Mouse (Mus musculus): ENCODE measurements around the gene Tbr1. TPM values are rescaled to one million over a fixed set of nuclear protein-coding genes. Genes with fewer than 3 reads are reported as not detected.

The Tbr1 gene
- polyA plus RNA-seq, 1 experiment from 2014 or later = 0.65 TPM

DNA sequence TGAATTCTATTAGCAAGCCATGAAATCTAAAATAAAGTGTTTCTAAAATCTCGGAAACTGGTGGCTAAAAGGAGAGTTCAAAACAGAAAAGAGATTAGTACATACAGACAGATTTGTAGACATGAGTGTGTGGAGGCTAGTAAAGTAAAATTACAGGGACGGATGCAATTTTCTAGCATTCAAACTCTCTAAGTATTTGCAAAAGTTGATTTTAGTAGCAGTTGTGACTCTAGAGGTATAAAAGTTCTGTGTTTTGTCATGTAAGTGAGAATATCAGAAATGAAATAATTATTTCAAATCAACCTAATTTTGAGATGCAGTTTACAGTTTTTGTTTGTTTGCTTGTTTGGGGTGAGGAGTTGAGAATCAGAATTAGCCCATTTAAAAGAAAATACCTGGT, 5.1 kb downstream of the Tbr1 start:
- Histone ChIP-seq H3K9me3 (replicated peaks; ENCODE audit: control insufficient read depth, low read length) (no peaks in the 10 kb centered on the region), H3K36me3 (replicated peaks; ENCODE audit: control insufficient read depth, insufficient read depth, low read depth, low read length) (no peaks in the 10 kb centered on the region), H3K9ac (replicated peaks; ENCODE audit: low read length) (no peak overlapping the region), H3K4me3 (ENCODE audit: low read depth, low read length) (no peak overlapping the region), H3K4me2 (ENCODE audit: low read depth, low read length) (no peak overlapping the region), H3K27ac (replicated peaks; ENCODE audit: low read depth, low read length) (no peak overlapping the region), H3K4me1 (ENCODE audit: control insufficient read depth, insufficient read depth, low read length) (peaks cover 1% of the 10 kb centered on the region; the same call in 1 of the 2 replicates), H3K27me3 (ENCODE audit: control insufficient read depth, insufficient read depth, low read length) (peaks cover 36% of the 10 kb centered on the region)
- DNase-seq (ENCODE audit: low spot score) (peak; percentile 20), ATAC-seq (replicated peaks; ENCODE audit: insufficient number of reproducible peaks, low FRiP score, low TSS enrichment, low read depth) (no peak)
- WGBS = 10% methylated on average over 2 of the region's 2 CpGs

DNA sequence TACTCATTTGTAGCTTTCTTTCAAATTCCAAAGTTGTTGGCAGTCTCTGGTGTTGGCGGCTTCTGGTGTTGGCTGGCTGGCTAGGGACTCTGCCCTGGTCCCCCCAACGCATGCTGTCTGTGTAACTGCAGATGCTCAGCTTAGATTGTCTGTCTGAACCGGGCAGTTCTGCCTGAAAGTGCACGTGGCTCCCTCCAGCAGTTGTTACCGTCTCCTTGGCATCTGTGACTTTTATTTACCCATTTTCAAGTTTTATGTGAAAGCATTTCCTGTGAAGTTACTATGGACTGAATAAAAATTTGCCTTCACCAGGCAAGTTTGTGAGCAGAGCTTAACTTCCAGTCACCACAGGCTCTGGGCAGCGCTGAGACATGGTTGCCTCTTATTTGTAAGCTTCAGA, 6.0 kb downstream of the Tbr1 start:
- no peak overlapping the region for H3K4me3 ChIP-seq (ENCODE audit: low read depth, low read length)
- 0% methylated on average over 6 of the region's 6 CpGs for WGBS
- no peak overlapping the region for H3K4me2 ChIP-seq (ENCODE audit: low read depth, low read length)
- DNase-seq (ENCODE audit: low spot score) (peak; percentile 2), ATAC-seq (replicated peaks; ENCODE audit: insufficient number of reproducible peaks, low FRiP score, low TSS enrichment, low read depth) (no peak)
- peaks cover 35% of the 10 kb centered on the region for H3K27me3 ChIP-seq (ENCODE audit: control insufficient read depth, insufficient read depth, low read length)
- no peaks in the 10 kb centered on the region for H3K9me3 ChIP-seq (replicated peaks; ENCODE audit: control insufficient read depth, low read length)
- no peaks in the 10 kb centered on the region for H3K36me3 ChIP-seq (replicated peaks; ENCODE audit: control insufficient read depth, insufficient read depth, low read depth, low read length)
- no peak overlapping the region for H3K9ac ChIP-seq (replicated peaks; ENCODE audit: low read length)
- H3K27ac ChIP-seq (replicated peaks; ENCODE audit: low read depth, low read length) = no peak overlapping the region
- no peaks in the 10 kb centered on the region; the same call in 1 of the 2 replicates for H3K4me1 ChIP-seq (ENCODE audit: control insufficient read depth, insufficient read depth, low read length)

DNA sequence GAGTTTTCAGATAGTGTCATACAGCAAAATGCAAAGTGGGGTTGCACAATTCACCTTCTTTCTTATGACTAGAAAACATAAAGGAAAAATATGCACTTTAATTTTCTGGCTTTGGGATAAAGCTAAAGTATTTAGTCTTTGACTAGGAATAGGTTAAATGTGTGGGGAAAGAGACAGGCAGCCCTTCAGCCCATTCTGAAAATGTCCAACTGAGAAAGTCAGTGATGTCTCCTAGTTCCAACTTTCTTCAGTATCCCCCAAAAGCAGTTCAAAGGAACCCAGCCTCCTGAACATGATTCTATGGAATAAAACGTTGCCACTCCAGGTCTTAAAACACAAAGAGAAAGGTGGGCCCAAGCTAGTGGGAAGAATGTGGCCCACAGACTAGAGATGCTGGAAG, 6.7 kb downstream of the Tbr1 start:
- no peak overlapping the region for H3K9ac ChIP-seq (replicated peaks; ENCODE audit: low read length)
- peaks cover 35% of the 10 kb centered on the region for H3K27me3 ChIP-seq (ENCODE audit: control insufficient read depth, insufficient read depth, low read length)
- H3K27ac ChIP-seq (replicated peaks; ENCODE audit: low read depth, low read length) = no peak overlapping the region
- no peaks in the 10 kb centered on the region for H3K9me3 ChIP-seq (replicated peaks; ENCODE audit: control insufficient read depth, low read length)
- H3K4me2 ChIP-seq (ENCODE audit: low read depth, low read length) = no peak overlapping the region
- H3K4me1 ChIP-seq (ENCODE audit: control insufficient read depth, insufficient read depth, low read length) = no peaks in the 10 kb centered on the region; the same call in 1 of the 2 replicates
- WGBS = 3% methylated on average over 1 of the region's 1 CpGs
- H3K4me3 ChIP-seq (ENCODE audit: low read depth, low read length) = no peak overlapping the region
- DNase-seq (ENCODE audit: low spot score) (peak; percentile 4), ATAC-seq (replicated peaks; ENCODE audit: insufficient number of reproducible peaks, low FRiP score, low TSS enrichment, low read depth) (no peak)
- H3K36me3 ChIP-seq (replicated peaks; ENCODE audit: control insufficient read depth, insufficient read depth, low read depth, low read length) = no peaks in the 10 kb centered on the region

DNA sequence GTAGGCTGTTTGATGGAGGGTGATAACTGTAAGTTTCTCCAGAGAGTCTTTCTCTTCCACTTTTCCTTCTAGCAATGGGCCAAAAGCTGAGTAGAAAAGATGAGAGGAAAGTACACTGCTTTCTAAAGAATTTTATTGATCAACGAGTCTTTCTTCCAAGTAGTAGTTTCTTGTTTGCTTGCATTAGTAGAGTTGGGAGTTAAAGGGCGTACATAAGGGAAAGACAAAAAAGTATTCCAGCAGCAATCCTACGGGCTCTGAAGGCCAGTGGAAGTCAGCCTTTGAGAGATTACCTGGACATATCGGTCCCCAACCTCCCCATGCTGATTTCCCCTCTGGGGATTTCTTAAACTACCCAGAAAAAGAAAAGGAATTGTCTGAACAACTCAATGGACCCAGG, 8.0 kb downstream of the Tbr1 start:
- no peak for ATAC-seq (replicated peaks; ENCODE audit: insufficient number of reproducible peaks, low FRiP score, low TSS enrichment, low read depth)
- no peak overlapping the region for H3K9ac ChIP-seq (replicated peaks; ENCODE audit: low read length)
- H3K4me2 ChIP-seq (ENCODE audit: low read depth, low read length) = no peak overlapping the region
- H3K27me3 ChIP-seq (ENCODE audit: control insufficient read depth, insufficient read depth, low read length) = peaks cover 32% of the 10 kb centered on the region
- DNase-seq (ENCODE audit: low spot score) = peak; percentile 17
- no peaks in the 10 kb centered on the region for H3K36me3 ChIP-seq (replicated peaks; ENCODE audit: control insufficient read depth, insufficient read depth, low read depth, low read length)
- WGBS = 7% methylated on average over 4 of the region's 4 CpGs
- no peak overlapping the region for H3K4me3 ChIP-seq (ENCODE audit: low read depth, low read length)
- no peak overlapping the region for H3K27ac ChIP-seq (replicated peaks; ENCODE audit: low read depth, low read length)
- H3K9me3 ChIP-seq (replicated peaks; ENCODE audit: control insufficient read depth, low read length) = no peaks in the 10 kb centered on the region
- no peaks in the 10 kb centered on the region; the same call in 1 of the 2 replicates for H3K4me1 ChIP-seq (ENCODE audit: control insufficient read depth, insufficient read depth, low read length)

DNA sequence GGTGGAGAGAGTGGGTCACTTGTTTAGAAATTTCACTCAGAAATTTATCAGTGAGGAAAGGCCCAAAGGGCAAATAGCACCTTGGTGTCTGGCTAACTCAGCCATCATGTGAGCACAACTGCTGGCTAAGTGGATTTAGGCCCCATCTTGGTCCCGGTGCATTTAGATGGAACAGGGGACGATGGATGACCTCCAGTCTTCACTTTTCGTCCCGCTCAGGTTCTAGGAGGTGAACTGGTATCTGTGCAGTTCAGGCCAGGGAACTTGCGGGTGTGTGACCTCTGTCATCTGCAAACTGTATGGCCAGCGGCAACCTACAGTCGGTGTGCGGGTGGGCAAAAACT, 8.4 kb downstream of the Tbr1 start:
- peaks cover 2% of the 10 kb centered on the region; the same call in 1 of the 2 replicates for H3K4me1 ChIP-seq (ENCODE audit: control insufficient read depth, insufficient read depth, low read length)
- peaks cover 32% of the 10 kb centered on the region for H3K27me3 ChIP-seq (ENCODE audit: control insufficient read depth, insufficient read depth, low read length)
- H3K27ac ChIP-seq (replicated peaks; ENCODE audit: low read depth, low read length) = no peak overlapping the region
- peak; percentile 4 for DNase-seq (ENCODE audit: low spot score)
- peak overlapping the region; percentile 49; the same call in 1 of the 2 replicates for H3K4me3 ChIP-seq (ENCODE audit: low read depth, low read length)
- H3K4me2 ChIP-seq (ENCODE audit: low read depth, low read length) = no peak overlapping the region
- no peak overlapping the region; the same call in 1 of the 2 replicates for H3K9ac ChIP-seq (replicated peaks; ENCODE audit: low read length)
- no peaks in the 10 kb centered on the region for H3K9me3 ChIP-seq (replicated peaks; ENCODE audit: control insufficient read depth, low read length)
- no peaks in the 10 kb centered on the region for H3K36me3 ChIP-seq (replicated peaks; ENCODE audit: control insufficient read depth, insufficient read depth, low read depth, low read length)
- 4% methylated on average over 8 of the region's 8 CpGs for WGBS
- ATAC-seq (replicated peaks; ENCODE audit: insufficient number of reproducible peaks, low FRiP score, low TSS enrichment, low read depth) = no peak

DNA sequence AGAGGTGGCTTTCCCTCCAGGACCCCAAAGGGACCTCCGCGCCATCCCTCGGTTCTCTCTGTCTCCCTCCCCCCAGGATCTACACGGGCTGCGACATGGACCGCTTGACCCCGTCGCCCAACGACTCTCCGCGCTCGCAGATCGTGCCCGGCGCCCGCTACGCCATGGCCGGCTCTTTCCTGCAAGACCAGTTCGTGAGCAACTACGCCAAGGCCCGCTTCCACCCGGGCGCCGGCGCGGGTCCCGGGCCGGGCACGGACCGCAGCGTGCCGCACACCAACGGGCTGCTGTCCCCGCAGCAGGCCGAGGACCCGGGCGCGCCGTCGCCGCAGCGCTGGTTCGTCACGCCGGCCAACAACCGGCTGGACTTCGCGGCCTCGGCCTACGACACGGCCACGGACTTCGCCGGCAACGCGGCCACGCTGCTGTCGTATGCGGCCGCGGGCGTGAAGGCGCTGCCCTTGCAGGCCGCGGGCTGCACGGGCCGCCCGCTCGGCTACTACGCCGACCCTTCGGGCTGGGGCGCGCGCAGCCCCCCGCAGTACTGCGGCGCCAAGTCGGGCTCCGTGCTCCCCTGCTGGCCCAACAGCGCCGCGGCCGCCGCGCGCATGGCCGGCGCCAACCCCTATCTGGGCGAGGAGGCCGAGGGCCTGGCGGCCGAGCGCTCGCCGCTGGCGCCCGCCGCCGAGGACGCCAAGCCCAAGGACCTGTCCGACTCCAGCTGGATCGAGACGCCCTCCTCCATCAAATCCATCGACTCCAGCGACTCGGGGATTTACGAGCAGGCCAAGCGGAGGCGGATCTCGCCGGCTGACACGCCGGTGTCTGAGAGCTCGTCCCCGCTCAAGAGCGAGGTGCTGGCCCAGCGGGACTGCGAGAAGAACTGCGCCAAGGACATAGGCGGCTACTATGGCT, 9.0 kb downstream of the Tbr1 start:
- H3K4me2 ChIP-seq (ENCODE audit: low read depth, low read length) = peak overlapping the region; percentile 90
- H3K4me1 ChIP-seq (ENCODE audit: control insufficient read depth, insufficient read depth, low read length) = peaks cover 2% of the 10 kb centered on the region; the same call in 1 of the 2 replicates
- no peaks in the 10 kb centered on the region for H3K36me3 ChIP-seq (replicated peaks; ENCODE audit: control insufficient read depth, insufficient read depth, low read depth, low read length)
- peaks cover 32% of the 10 kb centered on the region for H3K27me3 ChIP-seq (ENCODE audit: control insufficient read depth, insufficient read depth, low read length)
- no peaks in the 10 kb centered on the region for H3K9me3 ChIP-seq (replicated peaks; ENCODE audit: control insufficient read depth, low read length)
- peak; percentile 64 for DNase-seq (ENCODE audit: low spot score)
- no peak overlapping the region for H3K27ac ChIP-seq (replicated peaks; ENCODE audit: low read depth, low read length)
- peak; percentile 74 for ATAC-seq (replicated peaks; ENCODE audit: insufficient number of reproducible peaks, low FRiP score, low TSS enrichment, low read depth)
- H3K4me3 ChIP-seq (ENCODE audit: low read depth, low read length) = peak overlapping the region; percentile 49
- peak overlapping the region; percentile 62 for H3K9ac ChIP-seq (replicated peaks; ENCODE audit: low read length)
- under 1% methylated on average over 114 of the region's 121 CpGs for WGBS

DNA sequence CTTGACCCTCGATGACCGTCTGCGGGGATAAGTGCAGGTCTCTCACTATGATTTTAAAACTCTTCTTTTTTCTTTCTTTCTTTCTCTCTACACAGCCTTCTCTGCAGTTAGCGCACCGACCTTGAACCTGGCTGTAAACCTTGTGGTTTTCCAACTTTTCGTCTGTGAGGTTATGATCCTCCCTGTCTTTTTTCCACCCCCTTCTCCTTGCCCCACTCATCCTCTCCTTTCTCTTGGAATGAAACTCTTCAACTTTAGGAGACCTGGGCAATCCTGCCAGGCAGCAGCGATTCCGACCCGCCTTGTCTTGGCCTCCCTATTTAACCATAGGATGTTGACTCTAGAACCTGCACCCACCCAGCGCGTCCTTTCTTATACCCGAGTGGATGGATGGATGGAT, 9.8 kb downstream of the Tbr1 start:
- ATAC-seq (replicated peaks; ENCODE audit: insufficient number of reproducible peaks, low FRiP score, low TSS enrichment, low read depth) (no peak), DNase-seq (ENCODE audit: low spot score) (peak; percentile 27)
- peak overlapping the region; percentile 62 for H3K9ac ChIP-seq (replicated peaks; ENCODE audit: low read length)
- peak overlapping the region; percentile 90 for H3K4me2 ChIP-seq (ENCODE audit: low read depth, low read length)
- no peak overlapping the region for H3K27ac ChIP-seq (replicated peaks; ENCODE audit: low read depth, low read length)
- H3K36me3 ChIP-seq (replicated peaks; ENCODE audit: control insufficient read depth, insufficient read depth, low read depth, low read length) = no peaks in the 10 kb centered on the region
- H3K9me3 ChIP-seq (replicated peaks; ENCODE audit: control insufficient read depth, low read length) = no peaks in the 10 kb centered on the region
- peak overlapping the region; percentile 49 for H3K4me3 ChIP-seq (ENCODE audit: low read depth, low read length)
- peaks cover 2% of the 10 kb centered on the region; the same call in 1 of the 2 replicates for H3K4me1 ChIP-seq (ENCODE audit: control insufficient read depth, insufficient read depth, low read length)
- 3% methylated on average over 12 of the region's 12 CpGs for WGBS
- peaks cover 25% of the 10 kb centered on the region for H3K27me3 ChIP-seq (ENCODE audit: control insufficient read depth, insufficient read depth, low read length)

DNA sequence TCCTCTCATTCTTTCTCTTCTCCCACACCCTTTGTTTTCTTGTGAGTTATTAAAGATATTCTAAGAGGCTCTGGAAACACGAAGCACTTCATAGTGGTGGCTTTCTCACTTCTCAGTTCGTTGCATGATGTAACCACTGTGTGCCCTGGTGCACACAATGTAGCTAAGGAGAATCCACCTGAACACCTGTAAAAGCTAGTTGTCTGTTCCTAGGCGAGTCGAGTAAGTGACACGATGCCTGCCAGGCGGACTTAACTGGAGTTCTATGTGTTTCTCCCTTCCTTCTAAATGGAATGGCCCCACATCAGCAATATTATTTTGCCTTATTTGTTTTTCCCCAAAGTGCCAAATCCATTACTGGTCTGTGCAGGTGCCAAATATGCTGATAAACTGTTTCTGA, 10.4 kb downstream of the Tbr1 start:
- H3K4me1 ChIP-seq (ENCODE audit: control insufficient read depth, insufficient read depth, low read length) = peaks cover 2% of the 10 kb centered on the region; the same call in 1 of the 2 replicates
- DNase-seq (ENCODE audit: low spot score) = peak; percentile 11
- no peaks in the 10 kb centered on the region for H3K36me3 ChIP-seq (replicated peaks; ENCODE audit: control insufficient read depth, insufficient read depth, low read depth, low read length)
- no peak overlapping the region for H3K4me3 ChIP-seq (ENCODE audit: low read depth, low read length)
- H3K27me3 ChIP-seq (ENCODE audit: control insufficient read depth, insufficient read depth, low read length) = peaks cover 25% of the 10 kb centered on the region
- no peak overlapping the region for H3K27ac ChIP-seq (replicated peaks; ENCODE audit: low read depth, low read length)
- no peak overlapping the region for H3K9ac ChIP-seq (replicated peaks; ENCODE audit: low read length)
- H3K9me3 ChIP-seq (replicated peaks; ENCODE audit: control insufficient read depth, low read length) = no peaks in the 10 kb centered on the region
- no peak for ATAC-seq (replicated peaks; ENCODE audit: insufficient number of reproducible peaks, low FRiP score, low TSS enrichment, low read depth)
- WGBS = 4% methylated on average over 6 of the region's 6 CpGs
- no peak overlapping the region for H3K4me2 ChIP-seq (ENCODE audit: low read depth, low read length)

All from embryonic facial prominence, embryonic 11.5 days (tissue).